Mouse (Mus musculus): ENCODE measurements around the gene Tcf25. TPM values are rescaled to one million over a fixed set of nuclear protein-coding genes. Genes with fewer than 3 reads are reported as not detected.

Tcf25 gene
- 100 to 1,000 TPM; 161 to 167 TPM for total RNA-seq (2021)

DNA sequence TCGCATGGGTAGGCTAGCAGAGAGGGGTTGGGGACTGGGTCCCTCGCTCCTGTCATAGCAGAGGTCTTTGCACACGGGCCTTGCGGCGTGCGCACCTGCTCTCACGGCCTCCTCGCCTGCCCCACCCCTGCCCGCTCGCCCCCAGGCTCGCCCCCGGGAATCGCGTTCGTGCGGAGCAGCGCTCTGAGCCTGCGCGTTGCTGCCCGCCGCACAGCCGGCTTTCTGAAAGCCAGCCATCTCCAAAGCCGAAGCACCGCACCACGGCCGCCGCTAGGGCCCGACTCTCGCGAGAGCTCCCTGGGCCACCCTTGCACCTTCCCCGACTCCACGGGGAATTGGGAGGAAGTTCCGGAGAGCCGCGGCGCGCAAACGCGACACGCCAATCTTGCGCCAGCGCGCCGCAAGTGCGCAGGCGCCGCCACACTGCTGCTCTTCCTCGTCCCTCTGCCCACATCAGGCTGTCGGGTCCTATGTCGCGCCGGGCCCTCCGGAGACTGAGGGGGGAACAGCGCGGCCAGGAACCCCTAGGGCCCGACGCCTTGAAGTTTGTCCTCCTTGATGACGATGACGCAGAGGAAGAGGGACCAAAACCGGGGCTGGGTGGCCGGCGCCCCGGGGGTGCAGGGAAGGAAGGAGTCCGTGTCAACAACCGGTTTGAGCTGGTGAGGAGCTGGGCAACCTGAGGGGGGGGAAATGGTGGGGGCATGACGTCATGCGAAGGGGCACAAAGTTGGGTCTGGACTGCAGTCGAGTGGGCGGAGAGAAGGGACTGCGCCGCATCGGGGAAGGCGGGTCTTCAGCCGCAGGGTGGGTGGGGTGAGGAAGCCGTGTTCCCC is at the start of gene Tcf25:
Tcf25 (plus strand) TSS at position 351 of the 836 bp plus-strand sequence.
- peak; percentile 97 for DNase-seq
- intact Hi-C loops (cut with DNase I): loop anchor here (2.0 kb wide), 1 partner anchor 69 kb away; no protein-coding TSS in a partner anchor

DNA sequence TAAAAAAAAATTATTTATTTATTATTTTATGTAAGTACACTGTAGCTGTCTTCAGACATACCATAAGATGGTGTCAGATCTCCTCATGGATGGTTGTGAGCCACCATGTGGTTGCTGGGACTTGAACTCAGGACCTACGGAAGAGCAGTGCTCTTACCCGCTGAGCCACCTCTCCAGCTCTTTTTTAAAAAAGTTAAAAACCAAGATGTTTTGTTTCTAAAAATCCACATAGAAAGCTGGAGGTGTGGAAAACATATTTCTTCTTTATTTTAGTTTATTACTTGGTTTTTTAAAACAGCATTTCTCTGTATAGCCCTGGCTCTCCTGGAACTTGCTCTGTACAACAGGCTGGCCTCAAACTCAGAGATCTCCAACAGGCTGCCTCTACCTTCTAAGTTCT is 45.0 kb upstream of the Tcf25 start:
- intact Hi-C loops (cut with DNase I): no loop called here
- no peak for DNase-seq

DNA sequence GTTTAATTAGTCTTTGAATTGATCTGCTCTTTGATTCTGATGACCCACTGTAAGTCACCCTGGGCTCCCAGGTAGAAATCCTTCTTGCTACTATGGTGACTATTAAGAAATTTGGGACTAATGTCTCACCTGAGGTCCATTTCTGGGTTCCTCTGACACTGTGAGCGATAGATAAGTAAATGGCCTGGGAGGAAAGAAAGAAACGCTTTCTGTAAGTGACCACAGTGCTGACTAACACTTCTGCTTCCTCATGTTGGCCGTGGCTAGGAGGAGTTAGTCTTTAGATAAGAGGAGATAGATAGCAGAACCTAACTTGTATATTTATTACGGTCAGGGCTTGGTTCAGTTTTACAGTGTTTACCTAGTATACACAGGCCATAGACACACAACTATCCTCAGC is 44.2 kb upstream of the Tcf25 start:
- no peak for DNase-seq
- intact Hi-C loops (cut with DNase I): no loop called here

DNA sequence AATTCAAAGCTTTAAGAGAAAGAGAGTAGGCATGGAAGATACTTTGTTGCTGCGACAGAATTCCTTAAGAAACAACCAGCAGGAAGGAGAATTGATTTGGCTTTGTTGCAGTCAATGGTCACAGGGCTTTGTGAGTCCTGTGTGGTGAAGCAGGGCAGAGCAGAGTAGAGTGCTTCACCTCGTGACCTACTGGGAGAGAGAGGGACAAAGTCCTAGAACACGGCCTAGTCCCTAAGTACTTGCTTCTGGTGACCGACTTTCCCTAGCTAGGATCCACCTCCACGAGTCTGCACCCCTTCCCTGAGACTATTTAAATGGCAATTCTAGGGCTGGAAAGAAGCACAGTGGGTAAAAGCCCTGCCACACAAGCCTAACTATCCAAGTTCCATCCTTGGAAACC is 43.6 kb upstream of the Tcf25 start:
- intact Hi-C loops (cut with DNase I): no loop called here
- no peak for DNase-seq

DNA sequence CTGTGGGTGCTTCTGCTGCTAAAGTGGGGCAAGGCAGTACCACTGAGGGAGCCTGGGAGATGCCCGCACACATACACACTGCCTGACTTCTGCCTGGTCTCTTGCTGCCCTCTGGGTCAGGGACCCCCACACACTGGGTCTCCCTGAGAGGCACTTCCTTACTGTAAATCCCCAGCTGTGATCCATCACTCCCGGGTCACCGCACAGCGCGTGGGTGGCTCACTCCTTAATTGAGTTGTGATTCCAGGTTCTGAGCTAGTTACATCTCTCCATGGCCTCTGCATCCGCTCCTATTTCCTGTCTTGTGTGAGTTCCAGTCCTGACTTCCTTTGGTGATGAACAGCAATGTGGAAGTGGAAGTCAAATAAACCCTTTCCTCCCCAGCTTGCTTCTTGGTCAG is 42.9 kb upstream of the Tcf25 start:
- intact Hi-C loops (cut with DNase I): no loop called here
- DNase-seq: no peak

DNA sequence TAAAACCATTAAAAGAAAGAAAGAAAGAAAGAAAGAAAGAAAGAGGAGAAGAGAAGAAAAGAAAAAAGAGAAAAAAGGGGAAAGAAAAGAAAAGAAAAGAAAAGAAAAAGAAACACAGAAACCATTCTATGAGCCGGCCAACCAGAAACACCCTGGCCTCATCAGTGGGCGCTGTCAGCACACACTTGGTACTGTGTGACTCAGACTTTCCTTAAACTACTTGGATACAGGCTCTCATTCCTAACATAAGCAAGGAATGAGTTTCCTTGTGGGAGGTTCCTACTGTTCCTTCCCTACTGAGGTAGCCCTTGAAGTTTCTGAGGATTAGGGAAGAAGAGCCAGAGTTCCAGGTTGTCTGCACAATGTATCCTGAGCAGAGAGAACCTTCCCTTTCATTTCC is 42.3 kb upstream of the Tcf25 start:
- intact Hi-C loops (cut with DNase I): no loop called here
- DNase-seq: no peak

DNA sequence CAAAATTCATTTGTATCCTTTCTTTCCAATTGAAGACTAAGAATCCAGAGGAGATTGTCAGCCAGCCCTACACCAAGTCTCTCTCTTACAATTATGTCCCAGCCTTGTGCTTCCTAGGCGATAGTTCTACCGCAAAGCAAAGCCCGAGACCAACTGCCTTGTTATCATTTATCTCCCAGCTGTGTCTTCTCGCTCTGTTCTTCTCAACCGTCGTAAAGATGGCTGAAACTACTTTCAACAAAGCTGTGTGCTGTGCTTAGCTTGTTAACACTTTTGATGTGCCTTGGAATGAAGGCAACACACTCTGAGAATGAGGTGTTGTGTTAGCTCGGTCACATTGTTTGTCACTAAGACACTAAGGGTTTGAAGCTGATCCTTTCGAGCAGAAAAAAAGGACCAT is 41.7 kb upstream of the Tcf25 start:
- intact Hi-C loops (cut with DNase I): no loop called here
- no peak for DNase-seq

DNA sequence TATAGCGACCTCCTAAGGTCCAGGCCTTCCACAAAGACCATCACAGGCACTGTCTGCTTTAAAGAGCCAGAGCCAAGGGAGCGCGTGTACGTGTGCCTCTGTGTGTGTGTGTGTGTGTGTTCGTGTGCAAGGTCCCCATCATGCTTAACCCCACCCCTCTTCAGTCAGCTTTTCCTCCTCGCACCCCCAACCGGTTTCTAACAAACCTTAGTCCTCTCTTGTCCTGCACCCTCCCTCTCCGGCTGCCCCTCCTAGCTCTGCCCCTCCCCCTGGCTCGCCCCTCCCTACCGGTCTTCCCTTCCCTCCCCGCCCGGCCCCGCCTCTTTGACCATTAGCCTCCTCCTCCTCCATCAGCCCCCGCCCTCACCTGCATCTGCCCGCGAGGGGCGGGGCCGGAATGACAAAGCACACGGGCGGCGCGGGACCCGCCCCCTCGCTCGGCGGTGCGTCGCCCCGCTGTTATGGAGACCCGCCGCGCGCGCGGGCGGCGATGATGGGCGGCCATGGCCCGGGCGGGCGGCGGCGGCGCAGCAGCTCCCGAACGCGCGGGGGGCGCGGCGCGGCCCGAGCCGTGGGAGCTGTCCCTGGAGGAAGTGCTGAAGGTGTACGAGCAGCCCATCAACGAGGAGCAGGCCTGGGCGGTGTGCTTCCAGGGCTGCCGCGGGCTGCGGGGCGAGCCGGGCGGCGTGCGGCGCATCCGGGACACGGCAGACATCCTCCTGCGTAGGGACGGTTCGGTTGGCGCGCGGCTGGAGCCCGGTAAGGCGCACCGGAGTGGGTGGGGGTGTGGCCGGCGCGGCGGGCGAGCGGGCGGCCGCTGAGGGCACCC is 41.1 kb upstream of the Tcf25 start, which contains the start of gene Spire2:
Spire2 (plus strand) TSS at position 452 of the 829 bp plus-strand sequence.
- peak; percentile 87 to 88 for DNase-seq
- intact Hi-C loops (cut with DNase I): no loop called here

DNA sequence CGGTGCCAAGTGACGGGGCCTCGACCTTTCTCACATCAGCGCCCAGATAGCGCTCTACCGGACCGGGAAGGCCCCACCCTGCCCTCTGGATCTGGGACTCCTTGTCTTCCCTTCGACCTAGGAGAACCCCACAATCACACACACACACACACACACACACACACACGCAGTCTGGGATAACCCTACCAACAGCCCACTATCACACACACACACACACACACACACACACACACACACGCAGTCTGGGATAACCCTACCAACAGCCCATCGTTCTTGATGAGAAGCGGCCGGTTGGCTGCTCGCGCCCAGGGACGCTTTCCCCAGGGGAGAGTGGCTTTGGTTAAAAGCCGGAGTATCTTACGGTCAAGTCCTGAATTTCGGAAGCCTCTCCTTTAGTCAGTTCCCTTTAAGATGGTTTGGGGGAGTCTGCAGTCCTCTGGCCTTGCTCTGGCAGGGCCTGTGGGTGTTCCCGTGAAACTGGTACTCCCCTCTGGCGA is 40.4 kb upstream of the Tcf25 start:
- no peak for DNase-seq
- intact Hi-C loops (cut with DNase I): no loop called here

DNA sequence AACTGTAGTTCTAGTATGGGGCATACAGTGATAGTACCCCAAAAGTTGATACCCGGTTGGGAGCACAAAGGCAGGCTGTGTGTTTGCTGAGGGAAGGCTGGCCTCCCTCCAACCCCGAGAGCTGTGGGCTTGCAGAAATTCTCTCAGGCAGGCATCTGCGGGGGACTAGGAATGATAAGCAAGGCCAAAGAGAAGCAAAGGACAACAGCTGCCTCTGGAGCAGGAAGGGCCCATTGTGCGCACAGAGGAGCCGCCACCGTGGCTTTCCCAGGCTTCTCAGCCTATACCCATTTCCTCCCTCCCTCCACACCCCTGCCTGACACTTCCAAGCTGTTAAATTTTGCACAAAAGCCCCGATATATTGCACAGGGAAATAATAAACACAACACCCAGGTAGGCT is 39.7 kb upstream of the Tcf25 start:
- no peak for DNase-seq
- intact Hi-C loops (cut with DNase I): no loop called here

DNA sequence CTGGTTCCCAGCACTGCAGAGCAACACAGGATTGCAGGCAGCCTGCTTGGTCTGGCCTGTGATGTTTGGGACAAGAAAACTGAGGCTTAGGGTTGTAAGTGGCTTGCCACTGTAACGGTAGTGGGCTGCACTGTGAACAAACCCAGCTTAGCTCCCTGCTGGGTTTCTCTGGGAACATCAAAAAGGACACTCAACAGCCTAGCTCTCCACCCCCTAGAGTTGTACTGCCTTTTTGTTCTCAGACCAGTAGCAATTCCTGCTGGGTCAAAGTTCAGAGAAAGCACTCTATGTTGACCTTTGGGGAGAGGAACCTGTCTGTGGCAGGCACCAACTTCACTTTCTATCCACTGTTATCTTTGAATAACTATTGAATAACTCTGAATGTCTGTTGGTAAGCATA is 39.1 kb upstream of the Tcf25 start:
- DNase-seq: no peak
- intact Hi-C loops (cut with DNase I): no loop called here

DNA sequence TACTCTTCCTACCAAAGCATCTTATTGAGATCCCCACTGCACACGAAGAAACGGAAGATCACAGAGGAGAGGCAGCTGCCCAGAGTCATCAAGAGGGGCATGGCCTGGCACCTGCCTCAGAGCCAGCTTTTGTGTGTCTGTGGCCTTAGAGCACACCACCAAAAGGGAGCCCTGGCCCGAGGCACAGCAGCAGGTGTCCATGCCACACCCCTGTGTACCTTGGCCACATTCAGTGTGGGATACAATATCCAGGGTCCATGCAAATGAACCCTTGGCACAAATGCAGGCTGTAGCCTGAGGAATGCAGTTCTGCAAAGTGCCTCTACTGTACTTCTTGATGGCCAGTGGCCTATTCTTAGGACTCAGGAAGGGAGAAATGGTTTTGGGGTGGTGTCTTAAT is 36.1 kb upstream of the Tcf25 start:
- intact Hi-C loops (cut with DNase I): no loop called here
- DNase-seq: no peak

DNA sequence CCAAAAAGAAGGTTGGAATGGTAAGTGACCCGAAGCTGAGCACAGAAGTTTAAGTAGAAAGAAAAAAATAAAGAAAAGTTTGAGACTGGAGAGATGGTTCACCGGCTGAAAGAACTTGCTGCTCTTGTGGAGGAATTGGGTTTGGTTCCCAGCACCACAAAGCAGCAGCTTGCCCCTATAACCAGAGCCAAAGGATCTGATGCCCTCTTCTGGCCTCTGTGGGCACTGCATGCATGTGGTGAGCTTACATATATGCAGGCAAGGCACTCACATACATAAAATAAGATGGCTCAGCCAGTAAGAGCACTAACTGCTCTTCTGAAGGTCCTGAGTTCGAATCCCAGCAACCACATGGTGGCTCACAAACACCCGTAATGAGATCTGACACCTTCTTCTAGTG is 33.5 kb upstream of the Tcf25 start:
- intact Hi-C loops (cut with DNase I): no loop called here
- DNase-seq: no peak

DNA sequence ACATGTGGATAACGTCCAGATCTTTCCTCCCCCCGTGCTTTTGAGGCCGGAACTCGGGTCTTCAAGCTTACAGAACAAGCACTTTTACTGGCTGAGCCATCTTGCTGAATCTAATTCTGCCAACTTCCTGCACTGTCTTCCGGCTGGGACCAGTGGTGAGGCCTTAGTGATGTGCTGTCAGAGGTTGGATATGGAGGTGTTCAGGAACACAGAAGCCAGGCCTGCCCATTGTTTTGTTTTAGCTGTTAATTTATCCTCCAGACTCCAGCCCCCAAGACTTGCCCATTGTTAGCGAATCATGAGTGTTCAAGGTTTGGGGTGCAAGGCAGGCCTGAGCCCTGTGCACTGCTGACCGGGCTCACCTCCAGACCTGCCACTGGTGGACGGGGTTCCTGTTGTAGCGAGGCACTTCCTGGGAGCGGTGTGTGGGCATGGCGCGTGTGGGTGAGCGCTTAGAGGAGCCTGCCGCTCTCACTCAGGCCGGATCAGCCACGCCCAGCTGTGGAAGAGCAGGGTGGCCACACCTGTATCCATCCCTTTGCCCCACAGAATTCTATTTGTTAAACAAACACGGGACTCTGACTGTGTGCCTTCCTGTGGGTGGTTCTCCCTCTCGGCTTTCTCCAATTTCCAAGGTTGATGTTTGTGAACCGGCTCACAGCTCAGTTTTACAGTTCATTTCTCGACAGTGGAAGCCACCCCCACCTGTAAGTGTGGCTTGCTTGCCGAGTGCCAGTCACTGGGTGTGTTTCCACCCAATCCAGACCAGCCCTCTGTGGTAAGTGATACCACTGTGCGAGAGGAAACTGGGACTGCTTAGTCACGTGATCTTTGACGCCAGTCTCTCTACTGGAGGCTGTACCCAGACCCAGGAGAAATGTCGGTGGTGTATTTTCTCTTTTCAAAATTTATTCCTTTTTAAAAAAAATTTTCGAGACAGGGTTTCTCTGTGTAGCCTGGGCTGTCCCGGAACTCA is 32.2 kb upstream of the Tcf25 start:
- no peak for DNase-seq
- intact Hi-C loops (cut with DNase I): no loop called here

DNA sequence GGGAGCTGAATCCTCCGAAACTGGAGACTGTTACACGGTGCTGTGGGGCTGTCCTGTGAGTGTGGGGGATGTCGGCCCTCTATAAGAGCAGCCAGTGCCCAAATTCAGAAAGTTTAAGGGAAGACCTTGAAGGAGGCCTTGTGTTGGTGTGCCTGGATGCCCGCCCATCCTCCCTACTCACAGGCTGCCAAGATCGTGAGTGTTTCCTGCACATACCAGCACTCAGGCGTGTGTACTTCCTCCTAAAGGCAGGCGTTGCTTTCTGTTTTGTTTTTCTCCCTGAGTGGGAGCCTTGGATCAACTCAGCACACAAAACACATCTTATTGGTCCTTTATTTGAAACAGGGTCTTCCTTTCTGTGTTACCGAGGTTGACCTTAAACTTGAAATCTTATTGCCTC is 31.3 kb upstream of the Tcf25 start:
- intact Hi-C loops (cut with DNase I): no loop called here
- DNase-seq: no peak

DNA sequence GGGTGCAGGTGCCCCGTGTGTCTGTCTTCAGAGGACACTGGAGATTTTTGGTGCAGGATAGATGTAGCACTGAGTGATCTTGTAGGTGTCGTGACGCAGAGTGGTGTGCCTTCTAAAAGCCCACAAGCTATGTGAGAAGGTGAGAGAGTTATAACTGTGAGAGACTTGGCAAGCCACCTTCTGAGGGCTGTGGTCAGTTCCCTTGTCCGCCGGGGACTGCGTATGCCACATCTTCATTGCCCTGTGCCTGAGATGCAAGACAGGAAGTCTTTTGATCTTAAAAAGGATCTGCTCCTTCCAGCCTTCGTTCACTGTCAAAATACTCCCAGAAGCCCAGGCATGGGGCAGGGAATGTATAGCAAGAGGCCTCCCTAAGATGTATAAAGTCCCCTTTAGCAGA is 30.6 kb upstream of the Tcf25 start:
- intact Hi-C loops (cut with DNase I): no loop called here

DNA sequence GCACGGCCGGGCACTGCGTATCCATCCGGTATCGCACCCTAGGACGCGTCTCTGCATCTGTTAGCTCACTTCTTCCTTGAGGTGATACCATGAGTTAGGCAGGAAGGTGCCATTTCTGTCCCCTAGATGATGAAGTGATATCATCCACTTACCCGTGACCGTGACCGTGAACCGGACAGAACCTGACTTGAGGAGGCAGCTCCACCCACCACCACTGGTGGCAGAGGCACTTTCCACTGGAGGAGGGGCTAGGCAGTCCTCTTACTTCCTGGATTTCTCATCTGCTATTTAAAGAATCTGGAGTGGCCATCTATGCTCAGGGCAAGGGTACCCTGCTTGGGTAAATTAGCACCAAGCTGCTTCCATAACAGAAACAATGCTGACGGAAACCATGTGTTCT is 30.1 kb upstream of the Tcf25 start:
- no peak for DNase-seq
- intact Hi-C loops (cut with DNase I): no loop called here

More for the DNA sequence above, 30.6 kb upstream of the Tcf25 start:
- DNase-seq: no peak

DNA sequence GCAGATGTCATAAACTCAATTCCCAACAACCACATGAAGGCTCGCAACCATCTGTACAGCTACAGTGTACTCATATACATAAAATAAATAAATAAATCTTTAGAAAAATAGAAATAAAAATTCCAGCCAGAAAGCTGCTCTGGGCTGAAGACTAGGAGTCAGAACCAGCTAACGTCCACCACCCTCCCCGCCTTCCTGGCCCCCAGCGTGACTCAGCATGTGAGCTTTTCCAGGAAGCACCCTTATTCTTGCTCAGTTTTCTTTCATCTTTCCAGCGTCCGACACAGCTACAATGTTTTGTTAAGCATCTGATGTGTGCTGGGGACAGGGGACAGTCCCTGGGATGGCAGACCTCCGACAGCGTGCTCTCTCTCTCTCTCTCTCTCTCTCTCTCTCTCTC is 28.4 kb upstream of the Tcf25 start:
- no peak for DNase-seq
- intact Hi-C loops (cut with DNase I): no loop called here

DNA sequence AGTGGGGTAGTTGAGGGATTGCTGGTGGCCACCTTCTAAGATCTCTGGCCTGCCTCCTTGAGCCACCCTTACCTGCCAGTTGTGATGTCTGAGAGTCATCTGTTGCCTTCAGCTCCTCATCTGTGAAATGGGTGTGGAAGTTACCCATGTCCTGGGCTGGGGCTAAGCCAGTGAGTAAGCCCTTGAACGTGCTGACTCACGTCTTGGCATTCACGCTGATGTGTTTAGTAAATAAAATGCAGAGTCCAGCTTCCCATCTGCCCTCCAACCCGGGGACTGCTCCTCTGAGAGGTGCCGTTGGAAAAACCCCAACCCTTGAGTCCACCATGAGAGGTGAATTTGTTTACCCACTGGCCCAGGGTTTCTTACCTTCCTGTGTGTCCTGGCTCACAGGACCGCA is 27.7 kb upstream of the Tcf25 start:
- intact Hi-C loops (cut with DNase I): no loop called here
- DNase-seq: no peak

DNA sequence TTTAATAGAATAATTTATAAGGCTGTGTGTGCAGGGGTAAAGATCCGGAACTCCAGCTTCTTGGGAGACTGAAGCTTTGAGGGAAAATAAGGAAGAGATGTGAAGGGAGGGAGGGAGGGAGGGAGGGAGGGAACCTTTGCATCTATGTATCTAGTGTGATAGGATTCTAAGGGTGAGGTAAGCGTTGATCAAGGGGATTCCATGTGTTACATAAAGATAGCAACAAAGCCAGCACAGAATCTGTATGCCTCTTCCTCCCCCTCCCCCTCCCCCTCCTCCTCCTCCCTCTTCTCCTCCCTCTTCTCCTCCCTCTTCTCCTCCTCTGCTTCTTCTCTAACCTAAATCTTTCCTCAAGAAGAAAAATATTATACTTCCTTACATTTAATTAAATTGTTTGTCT is 26.3 kb upstream of the Tcf25 start:
- intact Hi-C loops (cut with DNase I): no loop called here

More for the DNA sequence above, 26.3 kb upstream of the Tcf25 start:
- DNase-seq: no peak
